Mouse (Mus musculus) right cerebral cortex, adult 18-20 months (tissue): ENCODE results near the gene Uba3.

Experiments
- DNase-seq: peaks from one replicate; pipeline ENCODE4 v3.0.0; 2022; ENCODE audit warnings: mixed read lengths

Gene Uba3

DNA sequence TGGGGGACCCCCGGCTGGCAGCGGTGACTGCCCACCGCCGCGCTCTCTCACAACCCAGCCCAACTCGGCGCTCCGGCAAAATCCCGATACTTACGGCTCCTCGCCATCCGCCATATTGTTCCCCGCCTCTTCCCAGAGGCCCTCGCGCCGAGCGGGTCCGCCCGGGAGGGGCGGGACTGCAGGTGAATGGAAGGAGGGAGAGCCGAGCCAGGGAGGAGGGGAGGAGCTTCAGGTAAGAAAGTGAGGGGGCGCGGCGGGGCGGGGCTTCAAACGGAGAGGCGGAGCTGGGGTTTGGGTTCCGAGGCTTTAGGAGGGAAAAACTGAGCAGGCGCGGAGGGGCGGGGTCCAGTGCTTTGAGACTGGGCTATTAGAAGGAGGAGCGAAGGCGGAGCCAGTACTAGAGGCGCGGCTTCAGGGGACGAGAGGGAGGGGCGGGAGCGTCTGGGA lies at the start of gene Uba3:
TSS of gene Uba3 (minus strand) at position 209 of the 447 bp plus-strand sequence.
- peak; percentile 99 for DNase-seq

DNA sequence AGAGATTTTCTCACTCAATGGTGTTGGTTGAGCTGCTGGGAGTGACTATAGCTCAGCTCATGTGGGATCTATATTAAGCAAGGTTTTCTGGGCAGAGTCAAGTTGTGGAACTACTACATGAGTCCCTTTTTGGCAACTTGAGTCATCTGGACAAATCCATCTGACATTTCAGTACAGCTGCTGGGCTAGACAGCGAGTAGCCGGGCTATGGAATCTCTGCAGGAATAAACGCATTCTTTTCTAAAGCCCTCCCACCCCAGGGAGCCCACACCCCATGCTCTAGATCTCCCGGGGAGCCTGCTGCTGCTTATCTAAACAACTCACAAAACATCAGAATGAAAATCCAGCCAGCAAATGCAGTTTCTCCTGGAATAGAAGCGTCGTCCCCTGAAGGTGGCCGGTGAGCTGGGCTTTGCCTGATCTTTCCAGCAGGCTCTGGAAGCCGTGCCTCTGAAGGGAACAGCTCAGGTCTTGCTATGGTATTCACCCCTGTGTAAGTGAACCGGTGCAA lies 47.3 kb upstream of the Uba3 start, which contains the start of gene Lmod3:
TSS of gene Lmod3 (minus strand) at position 49 of the 511 bp plus-strand sequence.
- peak; percentile 15 for DNase-seq

DNA sequence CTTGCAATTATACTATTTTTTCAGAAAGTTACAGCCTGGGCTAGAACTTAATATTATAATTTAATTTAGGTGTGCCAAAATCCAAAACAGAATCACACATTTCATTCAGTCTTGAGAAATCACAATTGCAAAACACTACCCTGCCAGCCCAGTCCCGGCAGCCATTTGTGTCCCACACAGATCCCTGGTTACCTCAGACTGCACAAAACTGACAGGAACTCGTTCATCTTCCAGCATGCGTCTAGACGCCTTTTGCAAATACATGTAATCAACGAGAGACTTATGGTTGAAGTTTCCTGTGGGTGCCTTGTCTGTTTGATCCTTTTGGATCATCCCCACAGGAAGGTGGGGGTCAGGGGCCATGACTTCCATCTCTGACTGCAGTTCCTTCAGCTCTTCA lies 46.6 kb upstream of the Uba3 start:
- DNase-seq: no peak

DNA sequence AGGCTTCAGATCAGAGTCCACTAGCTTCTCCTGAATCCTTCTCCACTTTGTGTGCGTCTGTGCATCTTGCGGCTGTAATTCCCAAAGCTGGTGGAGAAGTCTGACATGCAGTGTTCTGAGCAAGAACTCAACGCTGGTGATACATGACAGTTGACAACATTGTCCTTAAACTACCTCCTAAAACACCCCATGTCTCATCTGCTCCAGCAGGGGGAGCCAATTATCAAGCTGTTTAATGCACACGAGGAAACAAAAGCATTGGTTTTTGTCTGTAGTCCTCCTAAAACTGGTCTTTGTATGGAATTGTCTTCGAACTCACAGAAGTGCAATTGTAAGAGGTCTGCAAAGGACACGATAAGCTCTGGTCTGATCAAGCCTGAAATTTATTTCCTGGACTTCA lies 45.5 kb upstream of the Uba3 start:
- DNase-seq: peak; percentile 55

DNA sequence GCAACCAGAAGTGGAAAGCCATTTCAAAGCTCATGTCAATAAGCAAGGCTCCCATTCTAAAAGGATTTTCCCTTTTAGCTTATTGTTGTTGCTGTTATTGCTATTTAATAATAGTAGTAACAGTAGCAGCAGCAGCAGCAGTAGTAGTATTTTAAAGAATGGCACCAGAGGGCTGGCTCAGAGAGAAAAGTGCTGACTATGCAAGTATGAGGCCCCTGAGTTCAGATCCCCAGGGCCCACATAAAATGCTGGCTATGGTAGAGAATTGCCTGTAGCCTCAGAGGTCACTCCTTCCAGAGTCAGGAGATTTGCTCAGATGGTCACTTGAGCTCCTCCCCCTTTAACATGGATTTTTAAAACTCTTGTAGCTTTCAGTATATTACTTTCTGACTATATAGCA lies 39.8 kb upstream of the Uba3 start:
- DNase-seq: no peak

DNA sequence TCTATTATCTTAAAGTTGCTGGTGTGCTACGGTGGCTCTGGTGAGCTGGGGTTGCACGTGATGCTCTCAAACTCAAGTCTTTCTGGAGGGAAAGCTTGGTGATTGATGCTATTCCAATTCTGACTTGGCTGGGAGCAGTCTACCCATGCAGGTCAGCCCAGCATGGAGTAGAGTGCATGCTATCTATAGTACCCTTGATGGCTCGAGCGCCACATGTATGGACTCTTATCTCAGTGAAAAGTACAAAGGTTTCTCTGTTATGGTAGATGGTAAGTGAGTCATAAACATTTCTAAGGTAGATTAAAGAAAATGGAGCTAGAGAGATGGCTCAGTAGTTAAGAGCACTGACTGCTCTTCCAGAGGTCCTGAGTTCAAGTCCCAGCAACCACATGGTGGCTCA lies 37.1 kb upstream of the Uba3 start:
- DNase-seq: no peak

DNA sequence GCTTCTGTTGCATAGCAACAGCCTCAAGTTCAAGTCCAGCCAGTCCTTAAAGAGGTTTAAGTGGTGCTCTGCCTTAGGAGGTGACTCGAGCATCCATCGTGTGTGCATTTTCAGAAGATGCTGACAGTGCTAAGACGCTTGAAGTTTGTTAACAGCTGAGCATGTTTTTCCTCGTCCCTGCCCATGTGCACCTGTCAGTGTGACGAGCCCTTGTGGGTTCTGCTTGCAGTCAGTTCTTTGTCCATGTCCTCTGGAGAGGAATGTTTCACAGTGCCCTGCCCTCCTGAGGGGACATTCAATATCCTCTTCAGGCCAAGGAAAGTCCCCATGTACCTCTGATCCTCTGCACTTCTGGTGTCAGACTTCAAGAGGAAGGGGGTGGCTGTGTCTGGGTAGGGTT lies 34.6 kb upstream of the Uba3 start:
- no peak for DNase-seq

DNA sequence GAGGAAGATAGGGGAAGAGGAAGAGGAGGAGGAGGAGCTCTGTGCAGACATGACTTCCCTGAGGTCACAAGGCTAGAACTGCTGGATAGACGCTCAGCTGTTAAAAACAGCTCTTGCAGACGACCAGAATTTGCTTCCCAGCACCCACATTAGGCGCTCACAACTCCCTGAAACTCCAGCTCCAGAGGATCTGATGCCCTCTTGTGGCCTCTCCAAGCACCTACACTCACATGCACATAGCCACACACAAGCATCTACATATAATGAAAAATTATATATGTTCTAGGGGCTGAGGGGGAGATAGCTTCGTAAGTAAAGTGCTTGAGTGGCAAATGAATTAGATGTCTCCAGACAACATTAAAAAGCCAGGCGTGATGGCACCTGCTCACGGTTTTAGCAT lies 33.9 kb upstream of the Uba3 start:
- DNase-seq: no peak

DNA sequence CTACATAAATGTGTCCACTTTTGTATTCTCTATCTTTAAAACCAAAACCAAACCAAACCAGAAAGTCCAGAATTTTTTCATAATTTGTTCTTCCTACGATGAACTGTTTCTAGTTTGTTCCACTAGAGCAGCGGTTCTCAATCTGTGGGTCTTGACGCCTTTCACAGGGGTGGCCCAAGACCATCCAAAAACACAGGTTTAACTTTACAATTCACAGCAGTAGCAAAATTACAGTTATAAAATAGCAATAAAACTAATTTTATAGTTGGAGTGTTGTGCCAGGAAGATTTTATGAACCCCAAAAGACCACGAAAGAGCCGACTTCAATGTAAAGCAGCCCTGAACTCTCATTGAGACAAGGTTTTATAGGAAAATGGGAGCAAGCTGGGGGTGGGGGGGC lies 30.6 kb upstream of the Uba3 start:
- DNase-seq: no peak

DNA sequence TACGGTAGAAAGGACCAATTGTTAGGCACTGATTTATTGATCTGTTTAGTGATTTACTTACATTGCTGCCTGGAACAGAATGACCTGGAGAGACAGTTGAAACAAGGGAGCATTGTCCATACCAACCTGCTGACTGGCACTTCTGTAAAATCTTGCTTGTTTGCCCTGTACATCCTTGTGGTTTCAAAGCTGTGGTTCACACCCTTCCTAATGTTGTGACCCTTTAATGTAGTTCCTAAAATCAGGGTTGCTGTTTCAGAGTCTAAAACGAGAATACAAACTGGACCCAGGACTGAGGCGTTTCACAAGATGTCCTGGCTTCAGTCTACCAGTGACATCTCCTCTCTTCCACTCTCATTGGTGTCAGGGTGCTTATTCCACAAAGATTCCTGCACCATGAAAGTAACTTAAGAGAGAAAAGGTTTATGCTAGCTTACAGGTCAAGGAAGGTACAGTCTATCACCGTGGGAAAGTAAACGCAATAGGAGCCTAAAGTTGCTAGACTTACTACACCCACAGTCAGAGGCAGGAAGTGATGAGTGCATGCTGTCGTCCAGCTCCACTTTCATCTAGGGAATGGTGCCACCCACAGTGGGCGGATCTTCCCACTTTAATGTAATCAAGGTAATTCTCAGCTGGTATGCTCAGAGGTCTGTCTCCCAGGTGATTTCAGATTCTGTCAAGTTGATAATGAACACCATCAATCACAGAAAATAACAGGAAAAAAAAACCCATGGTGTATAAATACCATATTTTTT lies 29.6 kb upstream of the Uba3 start:
- no peak for DNase-seq

DNA sequence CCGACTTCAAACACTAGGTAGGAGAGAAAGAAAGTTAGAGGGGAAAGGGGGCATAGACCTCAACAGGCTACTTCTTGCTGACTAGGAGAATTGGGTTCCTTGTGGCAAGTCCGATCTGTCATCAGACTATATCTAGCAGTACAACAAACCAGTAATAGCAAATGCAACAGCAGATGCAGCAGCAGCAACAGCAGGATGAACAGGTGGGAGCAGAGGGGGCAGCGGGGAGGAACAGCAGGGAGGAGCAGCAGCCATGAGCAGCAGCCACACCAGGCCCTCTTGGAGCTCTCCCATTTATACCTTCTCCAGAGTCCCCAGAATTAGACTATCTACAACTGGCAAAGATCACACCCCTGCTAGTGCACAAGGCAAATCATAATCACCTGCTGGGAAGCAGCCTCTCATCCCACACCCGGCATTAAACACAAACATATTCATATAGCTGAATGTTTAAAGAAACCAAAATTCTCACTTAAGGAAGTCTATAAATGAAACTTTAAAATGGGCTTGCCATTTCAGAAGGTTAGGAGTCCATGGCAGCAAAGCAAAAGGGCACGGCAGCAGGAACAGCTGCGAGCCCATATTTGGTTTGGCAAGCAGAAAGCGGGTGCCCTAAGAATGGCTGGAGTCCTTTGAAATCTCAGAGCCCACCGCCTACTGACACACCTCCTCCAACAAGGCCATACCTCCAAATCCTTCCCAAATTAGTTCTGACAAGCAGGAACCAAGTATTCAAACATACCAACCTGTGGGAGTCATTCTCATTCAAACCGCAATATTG lies 21.8 kb upstream of the Uba3 start:
- DNase-seq: no peak

DNA sequence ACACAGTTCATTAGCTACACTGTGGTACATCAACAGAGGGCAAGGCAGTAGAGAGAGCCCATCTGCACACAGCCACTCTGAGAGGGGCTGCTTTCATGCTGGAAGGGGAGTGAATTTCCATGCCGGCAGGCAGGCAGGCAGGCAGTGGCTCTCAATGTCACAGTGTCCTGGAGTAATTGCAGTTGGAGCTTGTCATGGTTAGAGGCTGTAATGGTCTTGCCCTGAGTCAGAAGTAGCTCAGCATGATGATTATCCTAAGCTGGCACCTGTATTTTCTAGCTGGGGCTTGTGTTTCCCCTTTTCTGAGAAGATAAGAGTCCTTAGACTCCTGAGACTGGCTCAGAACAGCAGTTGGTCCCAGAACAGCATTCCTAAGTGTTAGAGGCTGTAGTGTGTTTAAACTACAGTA lies 20.6 kb upstream of the Uba3 start:
- DNase-seq: no peak

DNA sequence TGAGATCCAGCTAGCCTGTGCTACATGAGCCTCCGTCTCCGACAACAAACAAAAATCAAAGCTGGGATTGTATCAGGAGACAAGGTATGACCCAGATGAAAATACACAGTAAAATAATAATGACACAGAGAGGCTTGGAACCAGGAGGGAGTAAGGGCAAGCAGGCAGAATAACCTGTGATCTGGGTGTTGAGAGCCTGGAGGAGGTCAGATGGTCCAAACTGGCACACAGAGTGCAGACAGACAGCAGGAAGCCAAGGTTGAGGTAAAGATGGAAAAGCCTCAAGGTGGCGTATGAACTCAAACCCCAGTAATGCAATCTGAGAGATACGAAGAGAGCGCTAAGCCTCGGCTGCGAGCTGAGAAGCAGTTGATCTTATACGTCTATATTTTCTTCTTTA lies 19.1 kb upstream of the Uba3 start:
- no peak for DNase-seq

DNA sequence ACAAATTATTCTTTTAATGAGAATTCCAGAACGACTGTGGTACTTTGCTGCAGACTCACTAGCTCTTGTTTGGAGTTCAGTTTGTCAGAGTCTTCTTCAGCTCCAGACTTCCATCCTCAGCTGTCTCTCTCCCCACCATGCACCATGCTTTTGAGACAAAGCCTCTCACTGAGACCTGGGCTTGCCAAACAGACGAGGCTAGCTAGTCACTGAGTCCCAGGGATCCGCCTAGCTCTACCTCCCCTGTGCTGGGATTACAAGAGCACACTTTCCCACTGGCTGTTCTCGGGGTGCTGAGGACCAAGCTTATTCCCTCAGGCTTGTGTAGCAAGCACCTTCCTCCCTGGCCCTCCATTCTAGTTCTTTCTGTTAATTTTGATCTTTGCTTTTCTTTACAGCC lies 18.1 kb upstream of the Uba3 start:
- no peak for DNase-seq

DNA sequence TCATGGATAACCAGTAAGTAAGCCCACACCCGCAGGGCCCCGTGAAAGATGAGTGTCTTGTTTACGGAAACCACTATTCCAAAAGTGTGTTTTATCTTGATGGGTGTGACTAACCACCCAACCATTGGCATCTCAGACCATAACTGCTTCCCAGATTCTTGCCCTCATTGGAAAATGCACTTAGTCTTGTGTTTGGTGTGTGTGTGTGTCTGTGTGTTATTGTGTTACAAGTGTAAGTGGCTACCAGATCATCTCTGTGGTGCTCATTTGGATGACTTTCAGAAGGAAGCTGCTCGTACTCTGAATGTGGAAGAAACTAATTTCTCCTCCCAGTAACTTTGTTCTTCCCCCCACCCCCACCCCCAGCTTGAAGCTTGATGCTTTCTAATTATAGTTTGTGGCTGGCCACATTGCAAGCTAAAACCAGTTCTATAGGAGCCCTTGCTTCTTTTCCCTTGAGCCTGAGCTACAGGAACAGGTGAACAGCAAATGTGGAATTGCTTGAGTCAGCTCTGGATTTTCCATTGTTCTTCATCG lies 17.6 kb upstream of the Uba3 start:
- no peak for DNase-seq

DNA sequence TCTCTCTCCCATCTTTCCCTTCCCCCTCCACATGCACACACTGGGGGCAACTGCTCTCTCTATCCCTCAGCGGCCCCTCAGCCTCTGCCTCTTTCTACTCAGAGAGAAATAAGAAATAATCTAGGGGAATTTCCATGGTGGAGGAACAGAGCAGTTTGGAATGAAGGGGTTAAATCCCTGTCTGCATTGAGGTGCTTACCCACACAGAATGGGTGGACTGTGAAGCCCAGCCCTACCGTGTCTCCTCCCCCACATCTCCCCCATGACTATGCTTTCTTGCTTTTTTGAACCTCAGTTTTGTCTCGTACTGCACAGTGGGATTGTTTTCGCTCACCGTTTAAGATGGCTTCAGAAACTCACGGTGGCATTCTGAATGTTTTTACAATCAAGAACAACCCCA lies 16.9 kb upstream of the Uba3 start:
- no peak for DNase-seq

DNA sequence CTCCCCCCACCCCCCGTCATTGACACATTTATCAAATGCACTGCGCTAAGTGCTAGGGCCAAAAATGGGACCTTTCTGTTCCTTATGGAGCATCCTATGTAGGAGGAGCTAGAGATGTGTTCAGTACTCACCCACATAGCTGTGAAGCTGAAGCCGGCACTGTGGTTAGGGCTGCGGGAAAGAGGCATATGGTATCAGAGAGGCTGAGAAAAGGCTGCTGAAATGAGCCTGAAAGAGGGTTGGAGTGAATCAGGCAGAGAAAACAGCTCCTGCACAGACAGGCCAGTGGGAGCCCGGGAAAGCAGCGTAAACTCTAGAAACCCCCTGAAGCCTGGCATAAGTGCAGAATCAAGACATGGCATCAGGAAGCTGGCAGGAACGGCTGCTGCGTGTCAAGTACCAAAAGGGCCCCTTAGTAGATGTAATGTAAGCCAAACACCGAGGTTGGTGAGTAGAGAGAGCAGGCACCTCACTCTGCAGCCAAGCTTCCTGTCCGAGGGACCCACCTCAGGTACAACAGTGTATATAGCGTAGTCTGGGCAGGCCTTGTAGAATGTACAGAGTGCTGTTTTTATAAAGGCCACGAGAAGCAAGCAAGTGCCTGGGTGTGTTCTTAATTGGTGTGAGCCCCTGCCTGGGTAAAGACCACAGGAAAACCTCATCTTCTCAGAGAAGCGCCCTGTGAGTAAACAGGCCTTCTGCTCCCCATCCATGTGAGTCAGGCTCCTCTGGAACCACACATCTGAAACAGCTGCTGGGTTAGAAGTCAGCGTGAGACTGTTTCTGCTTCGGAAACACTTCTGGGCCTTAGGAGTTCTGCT lies 16.0 kb upstream of the Uba3 start:
- DNase-seq: peak; percentile 85

DNA sequence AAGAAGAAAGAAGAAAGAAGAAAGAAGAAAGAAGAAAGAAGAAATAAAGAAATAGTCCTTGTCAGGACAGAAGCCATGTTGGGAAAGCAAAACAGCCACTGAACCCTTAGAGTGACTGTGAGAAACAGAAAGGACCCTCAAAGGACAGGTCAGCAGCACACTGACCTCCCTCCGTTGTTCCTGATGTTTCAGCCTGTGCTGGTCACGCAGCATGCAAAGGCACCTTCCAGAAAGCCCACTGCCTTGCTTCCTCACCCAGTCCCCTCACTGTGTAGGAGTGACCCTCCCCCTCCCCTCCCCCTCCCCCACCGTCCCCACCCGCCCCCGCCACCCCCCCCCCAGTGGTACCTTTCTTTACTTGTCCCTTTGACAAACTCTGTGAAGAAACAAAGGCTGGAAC lies 15.2 kb upstream of the Uba3 start:
- DNase-seq: no peak

DNA sequence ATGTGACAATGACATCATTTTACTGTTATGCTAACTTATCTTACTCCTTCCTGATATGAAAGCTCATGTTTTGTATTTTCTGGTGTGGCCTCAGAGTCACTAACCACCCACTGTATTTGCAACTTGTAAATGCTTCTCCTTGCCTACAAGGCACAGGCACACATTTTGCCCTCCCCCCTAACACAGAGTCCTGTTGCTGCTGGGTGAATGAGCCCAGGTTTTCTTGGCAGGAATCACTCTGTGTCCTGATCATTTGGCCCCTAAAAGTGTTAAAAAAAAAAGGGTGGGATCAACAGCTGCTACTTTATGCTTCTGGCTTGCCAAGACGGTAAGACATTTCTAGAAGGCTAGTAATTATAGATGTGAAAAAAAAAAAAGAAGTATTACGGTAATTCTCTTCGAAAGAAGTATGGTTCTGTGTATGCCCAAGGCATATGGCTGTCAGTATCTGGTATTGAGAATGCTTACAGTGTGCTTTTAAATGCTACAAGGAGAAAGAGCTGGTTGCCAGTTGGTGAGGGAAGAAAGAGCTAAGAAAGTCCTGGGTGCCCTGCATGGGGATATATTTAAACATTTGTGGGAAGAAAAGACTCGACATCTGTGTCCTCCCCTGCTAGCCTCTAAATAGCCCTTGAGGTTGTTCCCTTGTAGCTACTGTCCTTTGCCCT lies 10.8 kb upstream of the Uba3 start:
- DNase-seq: no peak

DNA sequence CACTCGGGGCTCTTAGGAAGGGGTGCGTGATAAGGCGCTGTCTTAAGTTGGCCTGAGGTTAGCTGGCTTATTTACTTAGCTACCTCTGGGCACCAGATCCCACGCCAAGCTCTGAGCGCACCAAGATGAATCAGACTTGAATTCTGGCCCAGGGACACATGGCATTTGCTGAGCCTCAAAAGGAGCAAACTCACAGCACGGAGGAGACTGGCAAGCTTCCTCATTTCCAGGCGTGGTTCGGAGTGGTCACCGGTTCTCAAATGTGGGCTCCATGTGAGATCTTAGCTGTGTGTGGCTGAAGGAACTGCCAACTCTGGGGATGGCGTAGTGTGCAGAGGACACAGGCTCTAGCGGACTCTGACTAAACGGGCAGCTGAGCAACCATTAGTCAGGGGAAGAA lies 6.5 kb upstream of the Uba3 start:
- peak; percentile 75 for DNase-seq

DNA sequence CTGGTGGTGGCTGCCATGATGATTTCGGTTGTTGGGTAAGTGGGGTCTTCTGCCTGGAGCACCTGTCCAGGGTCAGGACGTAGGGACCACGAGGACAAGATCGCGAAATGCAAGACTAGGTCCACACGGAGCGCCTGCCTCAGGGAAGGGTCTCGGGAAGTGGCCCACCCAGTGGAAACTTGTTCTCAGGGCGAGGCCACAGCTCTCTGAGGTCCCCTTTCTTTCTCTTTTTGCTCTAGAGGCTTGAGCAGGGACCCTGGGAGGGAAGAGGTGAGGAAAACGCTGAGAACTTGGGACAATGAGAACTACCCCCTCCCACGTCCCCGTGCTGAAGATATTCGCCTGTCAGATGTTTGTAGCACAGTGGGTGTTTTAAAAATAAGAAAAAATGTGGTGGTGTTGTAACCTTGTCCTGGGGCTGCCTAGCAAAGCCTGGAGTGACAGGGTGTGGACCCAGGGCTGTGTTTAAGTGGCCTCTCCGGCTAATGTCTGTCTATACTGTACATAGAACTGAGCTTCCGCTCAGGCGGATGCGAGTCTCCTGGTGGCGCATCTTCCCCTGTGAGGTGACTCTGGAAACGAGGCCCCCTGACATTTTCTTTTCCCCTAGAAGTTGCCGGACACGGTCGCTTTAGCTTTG lies 5.6 kb upstream of the Uba3 start:
- no peak for DNase-seq
